Mouse (Mus musculus): ENCODE data around the gene Dguok.
A peak's percentile ranks its signal among the peaks of the same experiment; 100 is the strongest.

The Dguok gene

GRCm38 (mm10) chr6:83455328-83456130, 51.2 kb downstream of the Dguok start:
- DNase-seq, result peak in 1 of 2 experiments; percentile 46

GRCm38 (mm10) chr6:83453706-83454105, 53.1 kb downstream of the Dguok start:
- DNase-seq, result no peak

GRCm38 (mm10) chr6:83450451-83451303, 56.1 kb downstream of the Dguok start:
- no peak for DNase-seq

GRCm38 (mm10) chr6:83449440-83449839, 57.3 kb downstream of the Dguok start:
- no peak for DNase-seq

- DNase-seq, result no peak
Measured at GRCm38 (mm10) chr6:83448911-83449310, 57.9 kb downstream of the Dguok start.

GRCm38 (mm10) chr6:83447031-83447430, 59.7 kb downstream of the Dguok start:
- no peak for DNase-seq

GRCm38 (mm10) chr6:83445796-83446195, 61.0 kb downstream of the Dguok start:
- no peak for DNase-seq

GRCm38 (mm10) chr6:83443441-83444340, 63.1 kb downstream of the Dguok start:
- DNase-seq, result peak in 1 of 2 experiments; percentile 32

- DNase-seq, result no peak
Measured at GRCm38 (mm10) chr6:83442639-83443038, 64.1 kb downstream of the Dguok start.

- DNase-seq, result peak; percentile 67 to 70
Measured at GRCm38 (mm10) chr6:83441259-83442061, 65.3 kb downstream of the Dguok start.

GRCm38 (mm10) chr6:83440510-83441258, 66.1 kb downstream of the Dguok start:
- no peak for DNase-seq

GRCm38 (mm10) chr6:83440197-83440509, 66.6 kb downstream of the Dguok start:
- no peak for DNase-seq

- no peak for DNase-seq
Measured at GRCm38 (mm10) chr6:83439781-83440180, 67.0 kb downstream of the Dguok start.

- DNase-seq, result no peak
Measured at GRCm38 (mm10) chr6:83439119-83439767, 67.5 kb downstream of the Dguok start.

GRCm38 (mm10) chr6:83438584-83438983, 68.2 kb downstream of the Dguok start:
- no peak for DNase-seq

GRCm38 (mm10) chr6:83437802-83438201, 69.0 kb downstream of the Dguok start:
- DNase-seq, result no peak

- DNase-seq, result no peak
Measured at GRCm38 (mm10) chr6:83437225-83437624, 69.5 kb downstream of the Dguok start.

GRCm38 (mm10) chr6:83436547-83436946, 70.2 kb downstream of the Dguok start:
- no peak for DNase-seq

GRCm38 (mm10) chr6:83435174-83435573, 71.6 kb downstream of the Dguok start:
- no peak for DNase-seq

- no peak for DNase-seq
Measured at GRCm38 (mm10) chr6:83433546-83433945, 73.2 kb downstream of the Dguok start.

GRCm38 (mm10) chr6:83432966-83433365, 73.8 kb downstream of the Dguok start:
- no peak for DNase-seq
